Mouse (Mus musculus) liver, embryonic 15.5 days (tissue): ENCODE measurements around the gene Slc25a1. TPM values are rescaled to one million over a fixed set of nuclear protein-coding genes. Genes with fewer than 3 reads are reported as not detected.
A peak's percentile ranks its signal among the peaks of the same experiment; 100 is the strongest.

Source experiments
- ATAC-seq: fragments of 200-750 bp; cut with Nextera tagmentation; 2 replicates; pipeline ENCODE4 v1.8.0; 2017; ENCODE audit warnings: moderate number of reproducible peaks, mild to moderate bottlenecking, moderate library complexity; ENCODE audit not compliant: insufficient read depth
- H3K27ac ChIP-seq: fragments of 300-500 bp; sonication (generic); replicated peaks from 2 replicates; pipeline ENCODE4 v1.5.1; 2015; ENCODE audit warnings: mild to moderate bottlenecking, inconsistent platforms
- H3K27me3 ChIP-seq: fragments of 300-500 bp; sonication (generic); 2 replicates; pipeline ENCODE4 v1.6.1; 2015; ENCODE audit warnings: mild to moderate bottlenecking, inconsistent platforms
- H3K36me3 ChIP-seq: fragments of 300-500 bp; sonication (generic); replicated peaks from 2 replicates; pipeline ENCODE4 v1.6.1; 2015; ENCODE audit warnings: moderate library complexity, mild to moderate bottlenecking, inconsistent platforms
- H3K4me1 ChIP-seq: fragments of 300-500 bp; sonication (generic); replicated peaks from 2 replicates; pipeline ENCODE4 v1.6.1; 2015; ENCODE audit warnings: inconsistent platforms
- H3K4me2 ChIP-seq: fragments of 300-500 bp; sonication (generic); 2 replicates; pipeline ENCODE4 v1.6.1; 2015; ENCODE audit warnings: moderate library complexity, mild to moderate bottlenecking, inconsistent platforms
- H3K4me3 ChIP-seq: fragments of 300-500 bp; sonication (generic); replicated peaks from 2 replicates; pipeline ENCODE4 v1.5.1; 2015; ENCODE audit warnings: mild to moderate bottlenecking, inconsistent platforms
- H3K9ac ChIP-seq: fragments of 300-500 bp; sonication (generic); 2 replicates; pipeline ENCODE4 v1.6.1; 2015; ENCODE audit warnings: moderate library complexity, mild to moderate bottlenecking, inconsistent platforms
- H3K9me3 ChIP-seq: fragments of 300-500 bp; sonication (generic); replicated peaks from 2 replicates; pipeline ENCODE4 v1.6.1; 2016; ENCODE audit warnings: inconsistent platforms
- WGBS: fragments of 180-500 bp; shearing (Covaris S2); methylation state at CpG from one replicate; pipeline ENCODE4 v1.1.7; 2015; ENCODE audit warnings: mixed read lengths; ENCODE audit not compliant: insufficient replicate concordance; 5-methylcytosine and 5-hydroxymethylcytosine counted together
- polyA plus RNA-seq: library from polyadenylated mRNA; unstranded; fragments of >200 nt; fragmentation: Nextera tagmentation; extraction: Ambion mirVana; gene quantifications from 2 replicates; pipeline ENCODE4 v1.2.1, GENCODE M21; 2015

The Slc25a1 gene
- polyA plus RNA-seq, 1 experiment from 2014 or later = 63.1 TPM

DNA sequence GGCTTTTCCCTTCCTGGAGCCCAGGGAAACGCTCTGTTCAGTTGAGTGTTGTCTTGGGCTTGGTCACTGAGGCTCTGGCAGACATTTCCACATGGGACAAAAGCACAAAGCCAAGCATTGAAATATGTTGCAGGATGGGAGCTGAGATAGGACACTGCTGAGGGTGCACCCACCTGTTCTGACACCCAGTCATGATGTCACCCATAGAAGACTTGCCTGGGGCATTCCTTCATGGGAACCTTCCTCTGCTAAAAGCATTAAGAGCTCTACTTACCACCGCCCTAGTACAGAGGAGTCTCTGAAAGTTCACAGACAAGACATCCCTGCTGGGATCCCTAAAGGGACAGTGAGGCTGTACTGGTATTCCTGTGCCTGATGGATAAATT, 37.7 kb downstream of the Slc25a1 start:
- Histone ChIP-seq H3K27ac (peak overlapping the region; percentile 91), H3K4me1 (peaks cover 31% of the 10 kb centered on the region), H3K9me3 (no peaks in the 10 kb centered on the region), H3K36me3 (0 out of 2 replicates have a peak, but pooled peaks cover 2% of the 10 kb centered on the region), H3K9ac (peak overlapping the region; percentile 97), H3K4me2 (peak overlapping the region; percentile 87), H3K4me3 (peak overlapping the region; percentile 99), H3K27me3 (no peaks in the 10 kb centered on the region)
- ATAC-seq = no peak
- WGBS = 70% methylated on average over 2 of the region's 2 CpGs

DNA sequence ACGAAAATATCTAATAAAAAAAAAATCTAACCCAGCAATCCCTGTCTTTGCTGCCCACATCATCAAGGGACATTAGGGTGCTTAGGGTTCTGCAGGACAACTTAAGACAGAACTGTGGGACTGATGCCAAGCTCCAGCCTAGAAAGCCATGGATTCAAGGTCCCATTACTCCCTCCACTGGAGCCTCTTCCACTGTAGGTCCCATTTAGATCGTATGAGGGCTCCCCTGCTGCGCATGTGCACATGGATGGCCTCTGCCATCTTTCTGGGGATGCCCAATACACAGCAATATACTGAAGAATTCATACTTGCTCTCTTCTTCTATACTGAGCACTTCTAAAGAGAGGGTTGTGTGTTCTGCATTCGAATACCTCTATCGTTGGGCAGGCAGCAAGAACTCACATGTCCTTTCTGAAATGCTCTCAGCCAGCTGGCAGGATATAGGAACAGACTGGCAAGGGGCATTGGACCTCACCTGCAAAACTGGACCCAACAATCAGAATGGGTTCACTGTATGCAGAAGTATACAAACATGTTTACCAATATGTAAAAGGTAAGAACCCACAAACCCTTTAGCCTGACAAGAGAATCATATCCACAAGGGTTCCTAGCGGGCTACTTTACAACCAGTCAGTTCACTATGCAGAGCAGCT, 38.2 kb downstream of the Slc25a1 start:
- H3K36me3 ChIP-seq = 0 out of 2 replicates have a peak, but pooled peaks cover 2% of the 10 kb centered on the region
- no peak for ATAC-seq
- H3K27ac ChIP-seq = peak overlapping the region; percentile 91; the same call in 1 of the 2 replicates
- H3K27me3 ChIP-seq = no peaks in the 10 kb centered on the region
- H3K4me3 ChIP-seq = peak overlapping the region; percentile 99
- H3K4me2 ChIP-seq = peak overlapping the region; percentile 87
- WGBS = 76% methylated on average over 6 of the region's 6 CpGs
- no peaks in the 10 kb centered on the region for H3K9me3 ChIP-seq
- peaks cover 36% of the 10 kb centered on the region for H3K4me1 ChIP-seq
- peak overlapping the region; percentile 97; the same call in 1 of the 2 replicates for H3K9ac ChIP-seq

DNA sequence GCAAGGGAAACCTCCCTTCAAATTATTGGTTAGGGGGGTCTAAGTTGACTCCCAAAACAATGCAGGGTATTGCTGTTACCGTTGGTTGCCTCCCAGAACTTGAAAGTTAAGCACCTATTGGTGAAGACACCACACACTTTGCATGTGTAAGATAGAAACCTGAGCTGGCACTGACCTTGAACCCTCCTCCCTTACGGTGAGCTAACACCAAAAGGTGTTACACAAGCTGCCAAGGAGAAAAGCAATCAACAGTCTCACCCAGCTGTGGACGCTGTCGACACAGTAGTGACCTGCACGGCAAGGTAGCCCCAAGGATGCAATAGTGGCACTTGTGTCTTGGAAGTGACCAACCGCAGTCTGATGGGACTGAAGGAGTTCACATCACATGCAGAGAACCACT, 43.9 kb downstream of the Slc25a1 start:
- Histone ChIP-seq H3K36me3 (peaks cover 20% of the 10 kb centered on the region; the same call in 1 of the 2 replicates), H3K9ac (no peak overlapping the region), H3K27me3 (no peaks in the 10 kb centered on the region), H3K4me3 (no peak overlapping the region), H3K9me3 (no peaks in the 10 kb centered on the region), H3K4me2 (no peak overlapping the region), H3K4me1 (peaks cover 38% of the 10 kb centered on the region), H3K27ac (no peak overlapping the region)
- ATAC-seq = no peak
- 76% methylated on average over 6 of the region's 6 CpGs for WGBS

DNA sequence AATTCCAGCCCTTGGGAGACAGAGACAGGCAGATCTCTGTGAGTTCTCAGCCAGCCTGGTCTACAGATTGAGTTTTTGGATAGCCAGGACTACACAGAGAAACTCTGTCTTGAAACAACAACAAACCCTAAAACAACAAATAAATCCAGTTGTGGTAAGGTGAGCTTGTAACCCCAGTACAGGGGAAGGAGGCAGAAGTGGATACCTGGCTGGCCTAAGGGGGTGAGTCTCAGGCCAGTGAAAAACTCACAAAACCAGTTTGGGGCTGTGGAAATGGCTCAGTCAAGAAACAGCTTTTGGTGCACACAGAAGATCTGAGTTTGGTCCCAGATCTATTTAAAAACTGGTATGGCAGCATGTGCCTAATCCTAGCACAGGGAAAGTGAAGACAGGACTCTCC, 45.8 kb downstream of the Slc25a1 start:
- ATAC-seq = no peak
- no peaks in the 10 kb centered on the region for H3K9me3 ChIP-seq
- H3K27me3 ChIP-seq = no peaks in the 10 kb centered on the region
- peaks cover 38% of the 10 kb centered on the region for H3K4me1 ChIP-seq
- H3K4me3 ChIP-seq = no peak overlapping the region
- peaks cover 20% of the 10 kb centered on the region; the same call in 1 of the 2 replicates for H3K36me3 ChIP-seq
- H3K9ac ChIP-seq = no peak overlapping the region
- no peak overlapping the region for H3K4me2 ChIP-seq
- no peak overlapping the region for H3K27ac ChIP-seq

DNA sequence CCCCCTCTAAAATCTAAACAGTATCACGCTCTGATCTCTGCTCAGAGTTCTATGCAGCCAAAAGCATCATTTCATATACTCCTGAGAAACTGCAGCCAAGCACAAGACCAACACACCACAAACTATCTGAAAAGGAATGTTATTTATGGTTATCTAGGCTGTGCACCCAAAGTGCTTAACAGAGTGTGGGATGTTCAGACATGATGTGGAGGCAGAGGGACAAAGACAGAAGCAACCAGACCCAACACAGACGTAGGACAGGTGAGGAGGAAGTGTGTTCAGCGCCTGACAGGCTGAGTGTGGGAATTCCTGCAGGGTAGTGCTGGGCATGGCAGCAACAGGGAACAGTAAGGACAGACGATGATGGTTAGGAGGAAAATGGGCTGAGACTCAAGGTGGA, 48.4 kb downstream of the Slc25a1 start:
- H3K9ac ChIP-seq = no peak overlapping the region
- H3K9me3 ChIP-seq = no peaks in the 10 kb centered on the region
- H3K4me3 ChIP-seq = no peak overlapping the region
- H3K27me3 ChIP-seq = no peaks in the 10 kb centered on the region
- H3K27ac ChIP-seq = no peak overlapping the region
- peaks cover 22% of the 10 kb centered on the region; the same call in 1 of the 2 replicates for H3K36me3 ChIP-seq
- 77% methylated on average over 4 of the region's 4 CpGs for WGBS
- no peak overlapping the region for H3K4me2 ChIP-seq
- ATAC-seq = no peak
- H3K4me1 ChIP-seq = peaks cover 33% of the 10 kb centered on the region

DNA sequence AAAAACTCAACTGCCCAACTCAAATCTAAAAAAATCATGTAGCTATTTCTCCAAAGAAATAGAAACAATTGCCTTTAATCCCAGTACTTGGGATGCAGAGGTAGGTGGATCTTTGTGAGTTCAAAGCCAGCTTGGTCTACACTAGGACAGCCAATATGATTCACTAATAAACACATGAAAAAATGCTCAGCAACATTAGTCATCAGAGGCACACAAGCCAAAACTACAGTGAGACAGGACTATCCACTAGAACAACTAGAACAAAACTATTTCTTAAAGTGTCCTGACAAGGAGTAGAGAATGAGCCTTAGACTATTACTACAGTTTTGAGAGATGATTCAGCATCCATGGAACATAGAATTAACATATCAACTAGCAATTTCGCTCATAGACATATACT, 51.9 kb downstream of the Slc25a1 start:
- Histone ChIP-seq H3K9ac (no peak overlapping the region), H3K27ac (no peak overlapping the region), H3K4me1 (peaks cover 54% of the 10 kb centered on the region), H3K27me3 (no peaks in the 10 kb centered on the region), H3K4me2 (no peak overlapping the region), H3K4me3 (no peak overlapping the region), H3K9me3 (no peaks in the 10 kb centered on the region), H3K36me3 (peaks cover 15% of the 10 kb centered on the region)
- no peak for ATAC-seq
- 76% methylated on average over 1 of the region's 1 CpGs for WGBS

Other genes starting within 250 kb of the Slc25a1 start
- gene Med15, start 195.3 kb downstream of the Slc25a1 start, polyA plus RNA-seq = 15.9 and 17.1 TPM in 2 replicates
- 13.0 and 14.3 TPM in 2 replicates for gene Klhl22, start 168.6 kb downstream of the Slc25a1 start, polyA plus RNA-seq
- 1.0 and 1.8 TPM in 2 replicates for gene Scarf2, start 130.9 kb downstream of the Slc25a1 start, polyA plus RNA-seq
- not detected in 2 replicates for gene B830017H08Rik, start 95.1 kb downstream of the Slc25a1 start, polyA plus RNA-seq
- gene Car15, start 89.9 kb downstream of the Slc25a1 start, polyA plus RNA-seq = 0.55 and 0.89 TPM in 2 replicates
- gene Gm20518, start 36.5 kb downstream of the Slc25a1 start, polyA plus RNA-seq = 0.03 and 0.07 TPM in 2 replicates
- not detected in 2 replicates for gene Tssk1, start 34.0 kb downstream of the Slc25a1 start, polyA plus RNA-seq
- 18.3 and 22.0 TPM in 2 replicates for gene Dgcr2, start 29.7 kb downstream of the Slc25a1 start, polyA plus RNA-seq
- gene Tssk2, start 29.6 kb downstream of the Slc25a1 start, polyA plus RNA-seq = not detected in 2 replicates
- 9.9 and 10.0 TPM in 2 replicates for gene Ess2, start 16.9 kb downstream of the Slc25a1 start, polyA plus RNA-seq
- gene Gsc2, start 13.2 kb downstream of the Slc25a1 start, polyA plus RNA-seq = not detected in 2 replicates
- gene Vpreb2, start 52.2 kb upstream of the Slc25a1 start, polyA plus RNA-seq = 1.7 and 2.0 TPM in 2 replicates
- gene Dgcr6, start 124.6 kb upstream of the Slc25a1 start, polyA plus RNA-seq = 22.1 and 22.3 TPM in 2 replicates
- gene Prodh, start 162.0 kb upstream of the Slc25a1 start, polyA plus RNA-seq = 2.5 and 2.6 TPM in 2 replicates
- gene Rtn4r, start 199.4 kb upstream of the Slc25a1 start, polyA plus RNA-seq = 0.33 and 0.47 TPM in 2 replicates